Mouse (Mus musculus) skeletal muscle tissue, adult 2 months (tissue): ENCODE measurements at regions not wholly inside any gene's neighbourhood (a gene's known extent, or its start where the extent isn't known, plus 50 kb on each side); places are given as distances from the start of the nearest gene placed in this dataset.
A peak's percentile ranks its signal among the peaks of the same experiment; 100 is the strongest.

Source experiments
- DNase-seq: peaks from one replicate; pipeline ENCODE4 v3.0.0-alpha.2; 2012; ENCODE audit warnings: low read depth, low spot score

DNA sequence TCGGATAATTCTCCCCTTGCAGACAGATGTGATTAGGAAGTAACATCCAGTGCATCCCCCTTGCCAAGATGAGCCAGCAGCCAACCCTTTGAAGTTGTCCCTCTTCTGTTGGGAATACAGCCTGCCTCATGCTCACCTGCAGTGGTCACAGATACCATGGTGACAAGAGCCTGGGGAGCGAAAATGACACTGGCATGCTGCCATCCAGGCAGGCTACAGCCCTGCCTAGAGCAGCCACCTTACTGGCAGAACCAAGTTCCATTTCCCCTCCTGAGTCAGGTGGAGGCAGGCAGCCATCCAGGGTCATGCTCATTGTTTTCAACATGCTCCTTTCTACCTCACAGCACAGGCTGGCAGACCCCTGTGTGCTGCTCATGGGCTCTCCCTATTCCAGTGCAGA, 661.6 kb downstream of the Defb40 start:
- no peak for DNase-seq

DNA sequence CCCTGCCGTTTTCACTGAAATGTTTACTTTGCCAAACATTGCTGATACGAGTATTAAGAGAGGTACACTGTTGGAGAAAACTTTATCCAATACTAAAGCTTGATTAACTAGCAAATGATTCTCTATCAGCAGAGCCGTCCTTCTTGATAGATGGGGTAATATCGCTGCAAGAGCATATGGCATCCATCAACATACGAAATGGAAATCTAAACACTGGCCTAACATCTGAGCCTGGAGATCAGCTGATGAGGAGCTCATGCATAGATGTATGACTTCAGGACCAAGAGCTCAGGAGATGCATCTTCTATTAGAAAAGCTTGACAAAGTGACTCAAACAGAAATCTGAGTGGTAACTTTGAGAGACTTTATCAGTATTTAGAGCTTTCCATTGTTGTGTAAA, 666.5 kb downstream of the Defb40 start:
- no peak for DNase-seq

DNA sequence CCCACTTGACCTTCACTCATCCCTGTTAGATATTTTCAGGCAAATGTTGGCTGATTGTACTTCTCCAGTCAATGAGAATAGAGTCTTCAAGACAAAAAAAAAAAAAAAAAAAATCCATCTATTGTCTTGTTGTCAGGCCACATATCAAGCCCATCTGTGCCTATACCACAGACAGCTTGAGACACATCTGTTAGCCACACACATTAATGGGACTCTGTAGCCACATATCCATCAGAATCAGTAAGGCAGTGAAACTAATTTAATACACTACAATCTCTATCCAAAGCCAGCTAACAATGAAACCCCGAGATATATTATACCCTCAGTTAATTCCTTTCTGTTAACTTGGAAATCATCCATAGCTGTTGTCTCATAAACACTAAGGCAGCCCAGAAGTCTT, 667.1 kb downstream of the Defb40 start:
- no peak for DNase-seq

DNA sequence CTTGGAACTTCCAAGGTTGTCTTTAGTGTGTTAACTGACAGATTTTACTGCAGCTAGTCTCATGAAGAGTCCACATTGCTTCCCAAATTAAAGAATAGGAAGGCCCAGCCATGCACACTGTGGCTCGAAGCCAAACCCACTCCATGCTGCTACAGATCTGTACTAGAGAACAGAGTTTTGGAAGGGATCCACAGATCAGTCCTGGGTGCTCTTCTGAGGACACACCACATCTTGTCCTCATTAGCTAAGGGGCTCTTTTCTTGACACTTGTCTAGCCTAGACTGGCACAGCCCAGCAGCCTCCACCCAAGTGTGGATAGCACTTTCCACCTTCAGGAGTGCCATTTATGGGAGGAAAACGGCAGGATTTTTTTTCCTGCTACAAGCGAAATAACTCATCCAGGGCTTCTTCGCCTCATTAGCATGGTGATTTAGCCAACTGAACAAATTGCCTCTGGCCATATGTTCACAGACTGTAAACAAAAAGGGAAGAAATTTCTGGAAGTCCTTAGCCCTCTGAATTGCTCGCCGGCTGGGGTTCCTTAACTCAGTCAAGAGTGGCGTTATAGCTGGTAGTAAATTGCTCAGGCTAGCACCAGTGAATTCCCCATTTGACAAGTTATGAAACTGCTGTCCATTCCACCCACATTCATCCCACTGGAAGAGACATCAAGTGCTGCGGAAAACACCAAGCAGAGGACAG, 690.4 kb downstream of the Defb40 start:
- DNase-seq, result no peak

DNA sequence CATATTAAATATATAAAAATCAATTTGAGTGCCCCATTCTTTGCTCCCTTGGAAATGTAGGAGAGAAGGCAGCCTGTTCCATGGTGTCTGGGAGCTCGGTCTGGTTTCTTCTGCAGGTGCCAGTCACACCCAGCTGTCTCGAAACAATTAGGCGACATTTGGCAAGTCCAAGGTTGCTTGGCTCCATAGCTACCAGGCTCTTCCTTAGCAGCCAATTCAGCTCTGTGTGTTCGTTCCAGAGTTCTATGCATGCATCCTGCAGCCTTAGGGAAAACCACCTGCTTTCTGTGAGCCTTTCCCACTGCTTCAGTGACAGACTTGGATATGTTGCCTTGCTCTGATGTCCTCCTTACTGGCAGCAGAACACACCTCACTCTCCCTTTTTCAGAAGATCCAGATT, 698.1 kb downstream of the Defb40 start:
- DNase-seq, result no peak

DNA sequence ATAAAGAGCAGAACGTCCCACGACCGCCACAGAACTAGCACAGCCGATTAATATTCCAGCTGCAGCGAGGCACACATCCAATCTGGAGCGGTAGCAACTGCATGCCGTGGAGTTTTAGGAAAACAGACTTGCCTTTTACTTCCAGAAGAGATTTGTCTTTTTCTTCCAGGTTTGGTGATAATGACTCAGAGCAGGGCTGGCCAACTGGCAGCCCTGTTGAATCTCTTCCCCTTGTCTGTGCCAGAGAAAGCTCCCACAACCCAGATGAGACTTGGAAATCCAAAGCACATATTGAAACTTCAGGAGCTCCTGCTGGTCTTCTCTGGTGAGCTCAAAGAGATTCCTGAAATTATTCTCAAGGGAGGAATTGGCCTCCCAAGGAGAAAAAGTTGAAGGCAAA, 709.8 kb downstream of the Defb40 start:
- peak; percentile 18 for DNase-seq

DNA sequence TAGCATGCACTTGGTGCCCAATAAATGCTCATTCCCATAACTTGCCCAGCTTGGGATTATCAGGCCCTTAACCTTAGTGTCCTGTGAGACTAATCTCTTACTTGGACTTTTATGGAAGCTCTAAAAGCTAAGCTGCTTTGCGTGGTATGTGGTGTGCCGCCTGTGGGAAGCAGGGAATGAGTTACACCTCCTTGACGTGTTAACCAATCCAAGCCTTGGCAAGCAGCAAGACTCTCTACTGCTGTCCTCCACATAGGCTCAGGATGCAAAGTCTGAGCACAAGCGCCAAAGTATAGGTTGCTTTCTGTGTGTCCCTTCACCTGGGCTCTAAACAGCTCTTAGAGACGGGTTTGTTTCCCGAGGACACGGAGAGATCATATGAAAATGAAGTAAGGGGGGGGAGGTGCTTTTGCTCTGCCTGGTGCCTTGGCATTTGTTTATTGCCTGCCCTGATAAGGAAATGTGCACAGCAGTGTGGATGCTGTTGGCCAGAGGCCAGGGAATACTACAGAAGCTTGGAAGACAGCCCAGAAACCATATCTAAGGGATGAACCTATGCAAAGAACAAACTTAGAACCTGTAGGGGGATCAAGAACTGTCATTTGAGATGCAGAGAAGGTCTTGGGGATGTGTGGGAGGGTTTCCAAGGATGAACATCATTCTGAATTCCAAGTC, 719.6 kb downstream of the Defb40 start:
- no peak for DNase-seq

DNA sequence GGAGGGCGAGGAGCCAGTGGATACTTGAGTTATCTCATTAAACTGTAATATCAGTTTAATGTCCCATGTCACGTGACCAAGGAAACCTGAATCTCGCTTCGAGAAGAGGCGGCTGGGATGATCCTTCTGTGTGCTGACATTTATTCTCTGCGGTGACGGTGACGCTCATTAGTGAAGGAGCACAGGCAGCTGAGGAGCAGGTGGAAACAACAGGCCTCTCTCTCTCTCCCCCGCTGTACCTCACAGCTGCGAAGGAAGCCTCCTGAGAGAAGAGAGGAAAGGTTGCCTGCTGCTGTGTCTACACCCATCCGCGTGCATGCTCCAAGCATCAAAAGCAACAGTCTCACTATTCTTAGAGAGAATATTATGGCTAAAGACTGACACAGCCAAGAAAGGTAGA, 731.8 kb downstream of the Defb40 start:
- DNase-seq, result no peak

DNA sequence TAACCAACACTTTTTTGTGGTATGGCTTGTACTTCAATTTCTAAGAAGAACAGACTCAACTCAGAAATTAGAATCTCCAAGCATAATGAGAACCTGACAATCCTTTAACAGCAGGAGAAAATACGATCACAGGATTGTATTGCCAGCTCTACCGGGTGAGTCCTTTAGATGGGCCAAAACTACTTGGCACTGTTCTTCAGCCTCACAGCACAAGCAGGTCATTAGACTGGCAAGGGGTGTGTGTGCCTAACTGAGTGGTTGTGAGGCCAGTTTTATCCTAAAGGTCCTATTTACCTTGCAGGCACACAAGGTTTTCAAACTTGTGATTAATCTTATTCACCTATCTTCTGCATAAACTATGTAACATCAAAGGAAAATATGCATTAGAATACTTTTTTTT, 760.5 kb downstream of the Defb40 start:
- DNase-seq, result no peak

DNA sequence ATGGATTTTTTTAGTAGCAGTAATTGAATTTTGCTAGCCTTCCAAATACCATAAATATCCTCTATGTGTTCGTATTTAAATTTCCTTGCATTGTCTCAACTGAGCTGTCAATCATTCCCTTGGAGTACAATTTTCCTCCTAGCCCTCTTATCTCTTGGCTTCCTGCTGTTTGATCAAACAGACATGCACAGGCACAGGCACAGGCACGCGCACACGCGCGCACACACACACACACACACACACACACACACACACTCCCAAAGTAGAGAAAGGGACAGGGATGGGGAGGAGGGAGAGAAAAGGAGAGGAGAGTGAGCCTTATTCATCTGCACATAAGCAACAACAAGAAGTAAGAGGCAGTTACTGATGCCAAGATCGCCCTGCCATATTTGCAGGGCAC, 760.9 kb downstream of the Defb40 start:
- DNase-seq, result no peak

DNA sequence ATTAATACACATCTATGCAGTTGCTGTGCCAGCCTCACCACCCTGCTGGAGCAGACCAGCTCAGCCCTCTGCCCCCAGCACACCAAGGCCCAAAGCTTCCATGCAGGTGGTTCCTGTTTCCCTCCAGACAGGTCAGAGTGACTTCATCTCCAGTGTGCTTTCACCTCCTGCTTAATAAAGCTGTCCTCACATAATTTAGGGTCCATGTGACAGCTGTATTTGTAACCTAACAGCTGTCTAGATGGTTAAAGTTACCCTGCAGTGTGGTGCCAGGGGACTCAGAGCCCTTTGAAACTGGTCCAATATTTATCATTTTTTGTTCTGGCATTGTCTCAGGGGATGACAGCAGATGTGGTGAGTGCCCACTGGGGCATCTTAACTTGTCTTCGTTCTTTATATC, 761.5 kb downstream of the Defb40 start:
- no peak for DNase-seq

DNA sequence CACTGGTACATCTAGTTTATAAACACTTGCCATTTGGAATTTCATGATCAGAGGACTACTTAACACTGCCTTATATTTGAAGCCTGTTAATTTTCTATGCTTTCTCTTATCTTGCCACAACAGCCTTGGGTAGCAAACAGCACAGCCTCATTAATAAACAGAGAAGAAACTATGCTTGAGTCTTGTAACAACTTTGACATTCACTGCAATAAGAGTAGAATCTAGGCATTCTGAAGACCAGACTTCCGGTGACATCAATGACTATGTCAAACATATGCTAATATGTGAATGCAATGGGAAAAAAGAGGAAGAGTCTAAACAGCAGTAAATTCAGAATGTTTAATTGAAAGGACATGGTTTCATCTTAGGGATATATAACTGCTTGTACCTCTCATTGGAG, 768.0 kb downstream of the Defb40 start:
- no peak for DNase-seq

DNA sequence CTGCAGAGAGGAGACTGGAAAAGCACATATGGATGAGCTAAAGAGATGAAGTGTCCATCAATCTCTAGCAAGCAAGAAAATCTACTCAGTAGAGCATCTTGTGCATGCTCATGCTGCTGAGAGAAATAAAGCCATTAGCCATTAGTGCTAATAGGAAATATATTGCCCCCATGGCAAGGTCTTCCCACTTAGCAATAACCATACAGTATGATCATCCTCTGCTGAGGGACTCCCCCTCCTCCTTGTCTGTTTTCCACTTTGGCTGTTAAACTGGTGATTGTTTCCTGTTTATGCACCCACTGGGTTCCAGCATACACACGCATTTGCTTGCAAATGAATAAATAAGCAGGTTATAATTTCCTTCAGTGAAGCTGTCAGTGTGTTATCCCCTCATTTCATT, 769.4 kb downstream of the Defb40 start:
- no peak for DNase-seq

DNA sequence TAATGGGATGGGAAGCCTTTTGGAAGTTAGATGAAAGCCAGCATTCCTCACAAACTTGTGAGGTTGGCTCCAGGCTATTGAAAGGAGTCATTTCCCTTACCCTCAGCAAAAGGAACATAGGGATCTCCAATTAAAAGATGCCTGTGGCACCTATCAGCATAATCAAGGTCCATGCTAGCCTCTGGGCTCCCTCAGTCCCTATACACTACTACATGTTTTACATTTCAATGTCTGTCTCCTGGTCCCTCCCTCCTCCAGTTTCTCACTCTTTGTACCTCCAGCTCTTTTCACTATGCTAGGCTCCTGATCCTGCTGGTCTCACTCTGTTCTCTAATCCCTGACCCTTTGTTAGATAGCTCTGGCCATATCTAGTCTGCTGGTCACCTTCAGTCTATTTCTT, 790.6 kb downstream of the Defb40 start:
- DNase-seq, result no peak

DNA sequence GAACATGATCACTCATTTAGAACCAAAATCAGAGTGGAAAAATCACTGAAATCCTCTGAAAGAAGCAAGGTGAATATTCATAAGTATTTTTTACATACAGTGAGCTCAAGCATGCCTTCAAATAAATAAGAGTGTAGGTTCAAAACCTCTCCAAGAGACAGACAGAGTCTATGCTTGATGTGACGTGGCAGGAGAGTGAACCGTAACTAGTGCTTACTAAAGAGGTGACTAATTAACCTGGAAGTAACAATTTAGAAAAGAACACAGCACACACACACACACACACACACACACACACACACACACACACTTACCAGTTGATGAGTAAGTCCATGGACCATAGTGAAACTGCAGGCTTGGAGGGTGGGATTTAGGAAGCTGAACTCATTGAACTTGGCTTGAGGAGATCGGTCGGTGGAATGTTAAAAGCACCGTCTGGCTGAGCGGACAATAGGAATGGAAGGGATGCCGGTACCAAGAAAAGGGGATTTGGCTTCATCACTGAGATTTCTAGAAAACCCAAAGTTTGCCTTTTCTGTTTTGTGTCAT, 802.4 kb downstream of the Defb40 start:
- no peak for DNase-seq

DNA sequence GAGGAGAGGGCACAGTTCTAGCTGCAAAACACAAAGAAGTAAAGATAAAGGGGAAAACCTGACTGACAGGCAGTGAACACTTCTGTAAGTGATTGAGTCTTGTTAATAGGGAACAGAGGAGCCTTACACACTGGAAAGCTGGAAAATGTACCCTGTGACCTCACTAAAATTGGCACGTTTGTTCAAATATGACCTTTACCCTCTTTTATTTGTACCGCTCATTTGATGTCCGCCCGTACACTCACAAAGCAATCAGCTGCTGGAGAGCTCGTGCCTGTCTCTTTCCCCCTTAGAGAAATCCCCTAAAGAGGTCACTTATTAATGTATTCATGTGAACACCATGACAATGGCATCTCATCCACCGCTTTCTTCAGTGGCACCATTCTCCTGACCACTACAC, 819.4 kb downstream of the Defb40 start:
- DNase-seq, result no peak

DNA sequence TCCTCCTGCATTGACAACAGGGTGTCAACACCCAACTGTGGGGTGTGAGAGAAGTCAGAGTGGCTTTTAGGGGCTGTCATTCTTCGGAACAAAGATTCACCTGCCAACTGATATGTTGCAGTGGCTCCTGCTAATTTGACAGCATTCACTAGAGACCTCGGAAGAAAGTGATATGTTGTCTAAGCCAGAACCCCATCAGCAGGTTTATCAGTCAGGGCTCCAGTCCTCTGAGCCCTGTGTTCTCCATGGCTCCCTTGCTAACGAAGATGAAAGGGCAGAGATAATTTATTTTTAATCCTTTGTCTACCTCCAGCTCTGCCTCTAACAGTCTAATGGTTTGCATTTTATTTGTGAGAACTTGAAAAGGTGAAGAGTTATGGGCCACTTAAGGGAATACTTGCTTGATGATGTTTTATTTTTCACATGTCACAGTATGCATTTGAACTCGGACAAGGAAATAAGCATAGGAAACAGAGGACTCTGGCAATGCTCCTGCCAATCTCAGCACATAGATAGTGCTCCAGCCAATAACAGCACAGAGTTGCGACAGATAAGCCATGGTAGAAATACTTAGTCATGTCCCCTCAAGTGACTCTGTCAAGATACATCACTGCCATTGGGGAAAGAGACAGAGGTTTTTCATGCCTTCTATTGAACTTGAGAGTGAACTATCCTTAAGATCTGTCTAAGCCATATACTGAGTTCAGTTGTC, 862.6 kb downstream of the Defb40 start:
- DNase-seq, result no peak

DNA sequence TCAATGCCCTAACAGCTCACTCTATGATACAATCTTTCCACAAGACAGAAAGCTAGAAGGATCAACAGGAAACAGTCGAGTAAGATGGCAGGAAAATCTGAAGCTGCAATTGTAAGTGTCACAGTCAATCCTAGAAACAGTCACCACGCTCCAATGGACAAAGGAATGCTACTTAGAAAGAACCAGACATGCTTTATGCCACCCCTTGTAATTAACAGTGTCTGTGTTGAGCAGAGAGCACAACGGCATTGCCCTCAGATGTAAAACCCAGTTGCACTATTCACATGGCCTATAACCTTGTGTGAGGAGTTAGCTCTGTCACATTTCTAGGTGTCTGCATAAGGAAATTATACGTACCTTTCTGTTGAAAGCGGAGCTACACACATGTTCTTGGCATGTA, 864.8 kb downstream of the Defb40 start:
- DNase-seq, result no peak

DNA sequence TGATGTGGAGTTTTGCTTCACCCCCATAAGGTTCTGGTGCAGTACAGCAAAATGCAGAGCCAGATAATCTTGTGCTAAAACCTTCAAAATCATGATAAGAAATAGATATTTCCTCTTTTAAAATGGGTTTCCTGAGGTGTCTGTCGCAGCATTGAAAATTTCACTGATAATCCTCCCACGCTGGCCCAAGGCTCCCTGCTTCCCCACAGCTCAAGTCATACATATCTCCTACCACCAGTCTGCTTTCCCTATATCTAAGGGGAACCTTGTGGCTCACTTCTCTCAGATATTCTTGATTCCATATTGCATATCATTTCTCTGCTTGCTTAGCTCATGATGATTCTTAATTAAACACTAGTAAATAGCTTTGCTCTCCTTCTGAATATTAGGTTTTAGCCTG, 868.6 kb downstream of the Defb40 start:
- DNase-seq, result no peak

DNA sequence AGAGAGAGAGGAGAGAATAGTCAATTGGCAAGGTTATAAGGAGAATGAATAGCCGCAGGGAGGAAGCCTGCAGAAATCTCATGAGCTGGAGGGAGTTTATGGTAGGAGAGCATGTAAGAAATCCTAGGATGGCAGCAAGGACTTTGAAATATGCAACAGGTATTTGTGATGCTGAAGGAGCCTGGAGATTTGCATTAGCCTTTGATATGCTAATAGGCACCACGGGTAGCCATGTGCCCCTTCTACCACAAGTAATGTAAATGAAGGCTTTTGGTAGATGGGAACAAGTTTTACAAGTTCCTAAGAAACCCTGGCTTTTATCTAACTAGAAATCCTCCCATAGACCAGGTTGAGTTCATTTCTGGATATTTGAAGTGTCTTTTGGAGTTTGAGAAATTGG, 871.2 kb downstream of the Defb40 start:
- no peak for DNase-seq

DNA sequence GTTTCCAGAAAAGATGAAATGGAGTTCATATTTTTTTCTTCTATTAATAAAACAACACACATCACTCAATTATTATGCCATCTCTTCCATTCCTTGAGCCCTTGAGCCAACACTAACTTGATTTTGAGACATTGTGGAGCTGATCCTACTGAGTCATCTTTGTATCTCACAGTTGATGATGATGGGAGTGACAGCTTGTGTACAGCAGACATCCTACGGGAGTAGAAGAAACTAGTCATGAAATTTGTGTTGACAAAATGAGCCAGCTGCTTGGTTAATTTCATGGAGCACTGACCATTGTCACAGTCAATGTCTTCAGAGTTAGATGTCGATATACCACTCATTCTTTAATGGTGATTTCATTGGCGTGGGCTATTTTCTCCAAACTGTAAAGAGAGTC, 912.6 kb downstream of the Defb40 start:
- DNase-seq, result no peak

DNA sequence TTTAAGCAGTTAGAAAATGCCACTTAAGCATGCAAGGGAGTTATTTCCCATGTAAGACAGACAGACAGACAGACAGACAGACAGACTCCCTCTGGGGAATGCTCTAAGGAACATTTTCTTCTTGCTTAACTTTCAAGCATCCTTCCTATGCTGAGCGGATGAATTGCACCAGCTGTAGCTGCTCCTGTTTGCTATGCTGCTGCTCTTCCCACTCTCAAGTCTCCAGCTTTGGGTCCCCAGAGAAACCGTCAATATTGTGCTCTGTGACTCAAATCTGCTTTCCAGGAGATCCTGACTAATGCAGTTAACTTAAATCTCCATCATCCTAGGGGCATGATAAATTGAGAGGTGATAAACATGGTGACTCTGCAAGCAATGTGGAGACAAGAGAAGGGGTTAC, 918.5 kb downstream of the Defb40 start:
- DNase-seq, result no peak

DNA sequence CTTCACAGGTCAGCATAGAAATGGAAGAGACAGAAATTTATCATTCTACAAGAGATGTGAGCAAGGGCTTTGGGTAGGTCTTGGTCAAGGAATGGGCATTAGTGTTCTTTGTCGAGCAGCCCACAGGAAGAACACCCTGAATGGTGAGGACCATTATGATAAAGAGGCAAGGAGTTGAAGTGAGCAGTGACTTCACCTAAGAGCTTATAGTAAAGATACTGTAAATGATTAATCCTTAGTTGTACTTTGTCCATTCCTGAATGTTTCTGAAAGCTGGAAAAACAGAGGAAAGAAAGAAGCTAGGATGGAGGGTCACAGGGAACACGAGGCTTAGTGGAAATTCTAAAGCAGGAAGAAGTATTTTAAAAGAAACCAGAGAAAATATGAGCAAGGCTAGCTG, 956.9 kb downstream of the Defb40 start:
- no peak for DNase-seq
